Comparison of ENCODE assay signal across 12 mouse cellular contexts in genomic region chr7:137300169-137300568, GRCm38 (mm10). TPM values are rescaled to one million over a fixed set of nuclear protein-coding genes. Genes with fewer than 3 reads are reported as not detected.
DNase-seq lines count a peak whose midpoint lies in the region; ATAC-seq lines count a peak whose summit lies in the region.
"Had no signal": no experiment of that assay in that cellular context is flagged by ENCODE, and none has a peak within 500 bp of the region (broad histone marks: within the 10 kb centered on the region; RNA-seq: fewer than 3 reads in every experiment).

No protein-coding gene starts in this region.

- no peak overlapping the region for H3K4me2 ChIP-seq in kidney, embryonic 14.5 days (replicated peaks; ENCODE audit: low read depth, low read length)
- no peak overlapping the region for H3K4me2 ChIP-seq in kidney, embryonic 16.5 days (replicated peaks; ENCODE audit: low read depth, low read length)
- peak overlapping the region; percentile 2; the same call in 1 of the 2 replicates for H3K4me2 ChIP-seq in embryonic facial prominence, embryonic 15.5 days (replicated peaks)
- peak overlapping the region; percentile 12; the same call in 1 of the 2 replicates for H3K4me2 ChIP-seq in limb, embryonic 11.5 days (ENCODE audit: low read depth, severe bottlenecking)

- peak; percentile 34; the same call in 1 of the 2 replicates for ATAC-seq in kidney, embryonic 14.5 days (ENCODE audit: low FRiP score, low TSS enrichment)
- no peak for ATAC-seq in kidney, embryonic 16.5 days (ENCODE audit: low FRiP score, low TSS enrichment)
- ATAC-seq in embryonic facial prominence, embryonic 15.5 days (ENCODE audit: insufficient number of reproducible peaks, low FRiP score, low TSS enrichment, low read depth): no peak
- ATAC-seq in limb, embryonic 11.5 days (ENCODE audit: insufficient number of reproducible peaks, low FRiP score, low TSS enrichment, low read depth): no peak

- no peaks in the 10 kb centered on the region for H3K36me3 ChIP-seq in kidney, embryonic 14.5 days (ENCODE audit: control insufficient read depth, insufficient read depth, low read length)
- no peaks in the 10 kb centered on the region for H3K36me3 ChIP-seq in kidney, embryonic 16.5 days (ENCODE audit: insufficient read depth, low read length)
- no peaks in the 10 kb centered on the region for H3K36me3 ChIP-seq in embryonic facial prominence, embryonic 15.5 days
- H3K36me3 ChIP-seq in limb, embryonic 11.5 days (ENCODE audit: control insufficient read depth, insufficient read depth, low read length): no peaks in the 10 kb centered on the region

- no peak overlapping the region for H3K9ac ChIP-seq in kidney, embryonic 14.5 days (ENCODE audit: low read depth, low read length)
- no peak overlapping the region for H3K9ac ChIP-seq in kidney, embryonic 16.5 days (replicated peaks; ENCODE audit: low read length)
- no peak overlapping the region for H3K9ac ChIP-seq in embryonic facial prominence, embryonic 15.5 days
- H3K9ac ChIP-seq in limb, embryonic 11.5 days (ENCODE audit: low read length): no peak overlapping the region
- H3K9ac ChIP-seq: liver, embryonic 14.5 days had no signal

- H3K4me1 ChIP-seq in kidney, embryonic 14.5 days (ENCODE audit: control insufficient read depth, insufficient read depth, low read length): peaks cover 23% of the 10 kb centered on the region
- peaks cover 29% of the 10 kb centered on the region for H3K4me1 ChIP-seq in kidney, embryonic 16.5 days (ENCODE audit: insufficient read depth, low read length)
- H3K4me1 ChIP-seq in embryonic facial prominence, embryonic 15.5 days: peaks cover 68% of the 10 kb centered on the region
- H3K4me1 ChIP-seq in limb, embryonic 11.5 days (ENCODE audit: control insufficient read depth, insufficient read depth, low read length): peaks cover 79% of the 10 kb centered on the region

- no peaks in the 10 kb centered on the region for H3K9me3 ChIP-seq in kidney, embryonic 14.5 days (ENCODE audit: control insufficient read depth, low read length)
- no peaks in the 10 kb centered on the region for H3K9me3 ChIP-seq in kidney, embryonic 16.5 days (ENCODE audit: low read length)
- no peaks in the 10 kb centered on the region for H3K9me3 ChIP-seq in embryonic facial prominence, embryonic 15.5 days (replicated peaks)
- no peaks in the 10 kb centered on the region for H3K9me3 ChIP-seq in limb, embryonic 11.5 days (ENCODE audit: control insufficient read depth, low read length)

- peak; percentile 58 for DNase-seq in limb, embryonic 11.5 days (ENCODE audit: low spot score)
- peak; percentile 6 for DNase-seq in yolk sac, embryonic 10.5 days (ENCODE audit: low spot score)
- DNase-seq in thymus, postnatal 10 days (ENCODE audit: low spot score in 2 of 2): no peak
- DNase-seq in right cerebral cortex, postnatal 4 days: no peak
- DNase-seq: gastrocnemius, postnatal 25 days; kidney, adult 8-10 months; right cerebral cortex, postnatal 25 days had no signal

- peaks cover 44% of the 10 kb centered on the region for H3K27me3 ChIP-seq in kidney, embryonic 14.5 days (ENCODE audit: control insufficient read depth, insufficient read depth, low read length)
- peaks cover 75% of the 10 kb centered on the region for H3K27me3 ChIP-seq in kidney, embryonic 16.5 days (ENCODE audit: insufficient read depth, low read length)
- peaks cover 35% of the 10 kb centered on the region for H3K27me3 ChIP-seq in embryonic facial prominence, embryonic 15.5 days
- 0 out of 2 replicates have a peak, but pooled peaks cover 2% of the 10 kb centered on the region for H3K27me3 ChIP-seq in limb, embryonic 11.5 days (ENCODE audit: control insufficient read depth, insufficient read depth, low read length)

- no peak overlapping the region for H3K27ac ChIP-seq in kidney, embryonic 14.5 days (ENCODE audit: low read depth, low read length)
- H3K27ac ChIP-seq in kidney, embryonic 16.5 days (ENCODE audit: low read length): no peak overlapping the region
- H3K27ac ChIP-seq in embryonic facial prominence, embryonic 15.5 days (replicated peaks): no peak overlapping the region
- no peak overlapping the region for H3K27ac ChIP-seq in limb, embryonic 11.5 days (replicated peaks; ENCODE audit: low read depth, low read length)
- H3K27ac ChIP-seq: liver, embryonic 14.5 days; macrophage had no signal

- H3K4me3 ChIP-seq in kidney, embryonic 14.5 days (ENCODE audit: low read length): no peak overlapping the region
- no peak overlapping the region for H3K4me3 ChIP-seq in kidney, embryonic 16.5 days (ENCODE audit: low read length)
- H3K4me3 ChIP-seq in embryonic facial prominence, embryonic 15.5 days (replicated peaks): no peak overlapping the region
- no peak overlapping the region for H3K4me3 ChIP-seq in limb, embryonic 11.5 days (ENCODE audit: low read depth, low read length)

- WGBS in kidney, embryonic 14.5 days: 37% methylated on average over 11 of the region's 11 CpGs
- WGBS in kidney, embryonic 16.5 days: 37% methylated on average over 11 of the region's 11 CpGs
- WGBS in embryonic facial prominence, embryonic 15.5 days: 20% methylated on average over 11 of the region's 11 CpGs
- WGBS in limb, embryonic 11.5 days: 10% methylated on average over 11 of the region's 11 CpGs

RNA-seq across cellular contexts. Expression of gene Ebf3, which starts 14.1 kb away (rescaled TPM):
- polyA plus RNA-seq in kidney, embryonic 14.5 days (2014; fragmentation: Nextera tagmentation; extraction: Ambion mirVana): 1.8 and 2.3 TPM in 2 replicates
- polyA plus RNA-seq in kidney, embryonic 16.5 days (2015; fragmentation: Nextera tagmentation; extraction: Ambion mirVana): 0.45 and 0.75 TPM in 2 replicates
- 6.4 and 6.7 TPM in 2 replicates for polyA plus RNA-seq in embryonic facial prominence, embryonic 15.5 days (2015; fragmentation: Nextera tagmentation; extraction: Ambion mirVana)
- polyA plus RNA-seq in limb, embryonic 11.5 days (2014; fragmentation: Nextera tagmentation; extraction: Ambion mirVana): 9.8 and 10.3 TPM in 2 replicates
- polyA plus RNA-seq: macrophage had no signal

Comparison
In these comparisons a context has a peak if more than half of its experiments do, and no peak if none do; other contexts are left out.
1. H3K4me2 ChIP-seq: peak in embryonic facial prominence, embryonic 15.5 days (single experiment) and limb, embryonic 11.5 days (single experiment); none in kidney, embryonic 14.5 days (single experiment) and kidney, embryonic 16.5 days (single experiment).
2. DNase-seq: peak in limb, embryonic 11.5 days (single experiment) and yolk sac, embryonic 10.5 days (single experiment); none in thymus, postnatal 10 days (0 of 2) and right cerebral cortex, postnatal 4 days (single experiment).